Mouse (Mus musculus): ENCODE data around the gene Pgrmc1. TPM values are rescaled to one million over a fixed set of nuclear protein-coding genes. Genes with fewer than 3 reads are reported as not detected.
"Not testable (repeated sequence)": the region's sequence is repeated elsewhere in the genome, so short reads cannot be mapped to it uniquely, and the experiment has no call there.

The Pgrmc1 gene
- 200 and 205 TPM in 2 replicates for polyA plus RNA-seq (2011; ENCODE audit: insufficient read length, low read depth, missing spikeins)

DNA sequence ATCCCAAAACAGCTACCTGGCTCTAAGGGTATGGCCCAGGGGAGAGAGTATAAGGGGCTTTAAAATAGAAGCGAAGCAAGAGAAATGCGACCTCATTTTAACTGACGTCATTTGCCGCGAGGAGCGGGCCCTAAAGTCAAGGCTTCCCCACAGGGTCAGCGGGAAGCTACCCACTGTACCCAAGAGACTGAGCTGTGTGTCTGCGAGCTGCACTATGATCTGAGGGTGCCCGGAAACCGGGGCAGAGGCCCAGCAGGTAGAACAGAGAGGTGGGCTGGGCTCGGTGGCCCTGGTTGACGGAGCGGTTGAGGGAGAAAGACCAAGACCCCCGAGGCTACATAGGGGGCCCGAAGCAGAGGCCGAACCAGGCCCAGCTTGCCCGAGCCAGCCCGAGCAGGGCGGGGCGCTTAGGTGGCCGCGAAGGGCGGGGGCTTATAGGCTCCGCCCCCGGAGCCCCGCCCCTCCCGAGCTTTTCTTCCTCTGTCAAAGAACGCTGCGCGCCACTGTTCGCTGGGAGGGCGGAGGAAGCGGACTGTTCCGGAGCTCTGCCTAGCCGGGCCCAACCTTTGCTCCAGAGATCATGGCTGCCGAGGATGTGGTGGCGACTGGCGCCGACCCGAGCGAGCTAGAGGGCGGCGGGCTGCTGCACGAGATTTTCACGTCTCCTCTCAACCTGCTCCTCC lies at the start of gene Pgrmc1:
TSS of gene Pgrmc1 (plus strand) at position 500 of the 683 bp plus-strand sequence.
- H3K4me3 ChIP-seq (ENCODE audit: insufficient read depth, low read length) = peak within 1 kb of the TSS; percentile 82
- TF ChIP-seq CTCF (IDR thresholded peaks at IDR 0.05; ENCODE audit: borderline replicate concordance, insufficient read depth, low read length) (no peak), POLR2A (IDR thresholded peaks at IDR 0.05; ENCODE audit: low read depth, low read length) (peak; percentile 95)
- 0 out of 2 replicates have a peak, but pooled peaks cover 3% of the 10 kb centered on the region for H3K4me1 ChIP-seq (ENCODE audit: control insufficient read depth, insufficient read depth, low read length)
- peak within 1 kb of the TSS; percentile 78 for H3K27ac ChIP-seq (ENCODE audit: insufficient read depth, low read length)

DNA sequence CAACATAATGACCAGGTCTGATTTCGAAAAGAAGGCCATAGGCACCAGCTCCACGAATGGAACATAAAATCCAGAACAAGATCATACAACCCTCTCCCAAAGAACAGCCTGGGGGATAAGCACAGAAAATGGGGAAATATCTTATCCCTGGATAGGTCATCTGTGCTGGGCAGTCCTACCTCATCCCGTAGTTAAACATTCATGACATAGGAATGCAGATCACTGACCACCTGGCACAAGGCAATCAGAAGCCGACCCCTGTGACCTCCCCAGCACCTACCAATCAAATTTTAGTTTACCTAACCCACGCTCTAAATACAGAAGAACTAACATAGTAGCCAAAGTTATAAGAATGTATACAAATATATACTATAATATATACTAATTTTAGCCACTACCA lies 49.2 kb upstream of the Pgrmc1 start:
- no peak for TF ChIP-seq POLR2A (IDR thresholded peaks at IDR 0.05; ENCODE audit: low read depth, low read length)
- no peak for TF ChIP-seq CTCF (IDR thresholded peaks at IDR 0.05; ENCODE audit: borderline replicate concordance, insufficient read depth, low read length)
- H3K4me3 ChIP-seq (ENCODE audit: insufficient read depth, low read length) = no peak overlapping the region
- no peak overlapping the region for H3K27ac ChIP-seq (ENCODE audit: insufficient read depth, low read length)
- no peaks in the 10 kb centered on the region for H3K4me1 ChIP-seq (ENCODE audit: control insufficient read depth, insufficient read depth, low read length)

DNA sequence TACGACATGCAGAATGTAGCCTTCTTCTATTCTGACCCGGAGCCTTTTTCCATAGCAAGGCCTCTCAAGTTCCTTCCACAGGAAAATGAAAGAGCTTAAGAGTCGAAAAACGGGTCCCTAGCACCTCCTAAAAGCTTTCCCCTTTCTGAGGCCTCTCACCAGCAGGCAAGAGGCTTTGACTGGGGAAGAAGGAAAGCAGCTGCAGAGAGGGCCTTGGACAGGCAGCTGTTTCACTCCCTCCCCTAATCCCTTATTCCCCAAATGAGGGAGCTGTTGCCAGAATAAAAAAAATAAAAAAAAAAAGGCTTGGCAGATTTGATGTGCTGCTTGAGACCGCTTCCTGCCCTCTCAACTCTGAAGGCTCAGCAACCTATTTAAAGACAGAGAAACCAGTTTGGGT lies 47.1 kb upstream of the Pgrmc1 start:
- TF ChIP-seq POLR2A (IDR thresholded peaks at IDR 0.05; ENCODE audit: low read depth, low read length) (no peak), CTCF (IDR thresholded peaks at IDR 0.05; ENCODE audit: borderline replicate concordance, insufficient read depth, low read length) (no peak)
- H3K4me3 ChIP-seq (ENCODE audit: insufficient read depth, low read length) = no peak overlapping the region
- no peak overlapping the region for H3K27ac ChIP-seq (ENCODE audit: insufficient read depth, low read length)
- no peaks in the 10 kb centered on the region for H3K4me1 ChIP-seq (ENCODE audit: control insufficient read depth, insufficient read depth, low read length)

DNA sequence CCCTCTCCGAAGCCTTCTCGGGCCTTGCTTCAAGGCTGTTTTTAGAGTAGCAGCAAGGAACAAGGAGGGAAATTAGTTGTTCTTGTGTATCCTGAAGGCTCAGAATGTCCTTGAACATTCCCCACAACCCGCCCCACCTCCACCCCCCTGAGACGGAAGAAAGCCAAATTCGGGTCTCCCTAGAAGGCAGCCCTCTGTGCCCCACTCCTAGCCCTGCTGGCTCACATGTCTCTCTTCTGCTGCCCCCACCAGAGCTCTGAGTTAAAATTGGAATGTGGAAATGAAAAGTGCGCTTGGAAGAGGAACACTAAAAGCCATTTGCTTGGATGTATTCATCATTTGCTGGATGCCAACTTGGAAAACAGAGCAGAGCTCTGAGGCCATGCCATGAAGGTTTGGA lies 46.7 kb upstream of the Pgrmc1 start:
- H3K4me1 ChIP-seq (ENCODE audit: control insufficient read depth, insufficient read depth, low read length) = no peaks in the 10 kb centered on the region
- no peak overlapping the region for H3K4me3 ChIP-seq (ENCODE audit: insufficient read depth, low read length)
- TF ChIP-seq POLR2A (IDR thresholded peaks at IDR 0.05; ENCODE audit: low read depth, low read length) = no peak
- no peak for TF ChIP-seq CTCF (IDR thresholded peaks at IDR 0.05; ENCODE audit: borderline replicate concordance, insufficient read depth, low read length)

DNA sequence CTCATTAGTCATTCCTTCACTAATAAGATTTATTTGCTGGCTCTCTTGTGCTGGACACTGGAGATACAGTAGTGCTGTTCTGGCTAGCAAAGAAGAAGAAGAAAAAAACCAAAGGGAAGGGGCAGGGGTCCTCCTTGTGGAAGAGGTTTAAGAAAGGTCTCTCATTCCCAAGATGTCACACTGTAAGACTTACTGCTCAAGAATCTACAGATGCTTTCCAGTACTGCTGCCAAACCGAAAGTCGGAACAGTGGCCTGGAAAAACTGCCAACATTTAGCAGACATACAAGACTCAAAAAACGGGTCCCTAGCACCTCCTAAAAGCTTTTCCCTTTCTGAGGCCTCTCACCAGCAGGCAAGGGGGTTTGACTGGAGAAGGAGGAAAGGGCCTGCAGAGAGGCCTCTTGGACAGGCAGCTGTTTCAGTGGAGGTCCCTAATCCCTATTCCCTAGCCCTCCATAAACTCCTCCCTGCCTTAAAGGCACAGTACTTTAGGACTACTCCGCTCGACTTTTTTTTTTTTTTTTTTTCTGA lies 45.9 kb upstream of the Pgrmc1 start:
- no peak overlapping the region; the same call in 1 of the 2 replicates for H3K4me3 ChIP-seq (ENCODE audit: insufficient read depth, low read length)

More for the DNA sequence above, 46.7 kb upstream of the Pgrmc1 start:
- no peak overlapping the region for H3K27ac ChIP-seq (ENCODE audit: insufficient read depth, low read length)

DNA sequence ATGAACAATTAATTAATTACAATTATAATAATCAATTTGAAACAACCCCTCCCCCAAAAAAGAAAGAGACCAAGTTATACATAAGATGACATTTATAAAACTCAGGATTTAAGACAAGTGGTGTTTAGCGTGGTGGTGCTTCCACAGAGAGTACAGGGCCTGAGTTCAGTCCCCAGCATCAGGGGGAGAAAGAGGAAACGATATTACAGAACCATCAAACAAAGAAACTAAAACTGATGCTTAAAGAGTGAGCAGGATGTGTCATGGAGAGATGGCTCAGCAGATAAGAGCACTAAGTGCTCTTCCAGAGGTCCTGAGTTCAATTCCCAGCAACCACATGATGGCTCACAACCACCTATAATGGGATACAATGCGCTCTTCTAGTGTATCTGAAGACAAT lies 45.3 kb upstream of the Pgrmc1 start:
- Histone ChIP-seq H3K4me3 (ENCODE audit: insufficient read depth, low read length) (no peak overlapping the region), H3K4me1 (ENCODE audit: control insufficient read depth, insufficient read depth, low read length) (no peaks in the 10 kb centered on the region), H3K27ac (ENCODE audit: insufficient read depth, low read length) (no peak overlapping the region)
- no peak for TF ChIP-seq POLR2A (IDR thresholded peaks at IDR 0.05; ENCODE audit: low read depth, low read length)
- no peak for TF ChIP-seq CTCF (IDR thresholded peaks at IDR 0.05; ENCODE audit: borderline replicate concordance, insufficient read depth, low read length)

More for the DNA sequence above, 45.9 kb upstream of the Pgrmc1 start:
- TF ChIP-seq CTCF (IDR thresholded peaks at IDR 0.05; ENCODE audit: borderline replicate concordance, insufficient read depth, low read length) (no peak), POLR2A (IDR thresholded peaks at IDR 0.05; ENCODE audit: low read depth, low read length) (no peak)
- Histone ChIP-seq H3K4me1 (ENCODE audit: control insufficient read depth, insufficient read depth, low read length) (no peaks in the 10 kb centered on the region), H3K27ac (ENCODE audit: insufficient read depth, low read length) (peak overlapping the region; percentile 58; the same call in 1 of the 2 replicates)

DNA sequence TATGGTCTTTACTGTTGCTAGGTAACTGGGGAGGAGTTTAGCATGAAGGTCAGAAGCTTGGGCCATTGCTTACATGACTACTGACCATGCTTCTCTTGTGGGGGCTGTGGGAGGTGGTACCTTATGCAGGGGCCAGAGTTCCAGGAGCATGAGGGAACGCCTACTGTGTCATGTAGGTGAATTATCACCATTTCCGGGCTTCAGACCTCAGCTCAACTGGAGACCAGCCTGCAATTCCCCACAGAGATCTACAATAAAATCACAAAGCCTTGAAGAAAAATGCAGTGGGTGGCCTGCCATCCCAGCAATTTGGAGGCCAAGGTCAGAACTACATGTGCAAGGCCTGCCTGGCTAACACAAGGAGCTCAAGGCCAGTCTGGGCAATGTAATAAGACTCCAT lies 42.8 kb upstream of the Pgrmc1 start:
- not testable (repeated sequence) for H3K4me3 ChIP-seq (ENCODE audit: insufficient read depth, low read length); H3K4me1 ChIP-seq (ENCODE audit: control insufficient read depth, insufficient read depth, low read length); H3K27ac ChIP-seq (ENCODE audit: insufficient read depth, low read length)

DNA sequence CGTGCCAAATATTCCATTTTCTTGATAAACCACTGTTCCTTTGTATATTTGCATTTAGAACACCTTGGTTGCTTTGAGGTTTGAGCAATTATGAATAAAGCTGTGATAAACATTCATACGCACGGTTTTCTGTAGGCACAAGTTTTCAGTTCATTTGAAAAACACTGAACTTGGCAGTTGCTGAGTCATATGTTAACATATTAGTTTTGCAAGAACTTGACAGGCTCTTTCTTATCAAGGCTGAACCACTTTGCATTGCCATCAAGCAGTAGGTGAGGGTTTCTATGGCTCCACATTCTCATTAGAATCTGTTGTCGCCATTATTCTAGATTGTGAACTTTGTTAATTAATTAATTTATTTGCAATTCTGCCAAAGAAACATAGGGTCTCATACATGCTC lies 37.8 kb upstream of the Pgrmc1 start:
- TF ChIP-seq POLR2A (IDR thresholded peaks at IDR 0.05; ENCODE audit: low read depth, low read length) = no peak
- TF ChIP-seq CTCF (IDR thresholded peaks at IDR 0.05; ENCODE audit: borderline replicate concordance, insufficient read depth, low read length) = no peak
- no peaks in the 10 kb centered on the region for H3K4me1 ChIP-seq (ENCODE audit: control insufficient read depth, insufficient read depth, low read length)
- no peak overlapping the region for H3K4me3 ChIP-seq (ENCODE audit: insufficient read depth, low read length)
- H3K27ac ChIP-seq (ENCODE audit: insufficient read depth, low read length) = no peak overlapping the region

DNA sequence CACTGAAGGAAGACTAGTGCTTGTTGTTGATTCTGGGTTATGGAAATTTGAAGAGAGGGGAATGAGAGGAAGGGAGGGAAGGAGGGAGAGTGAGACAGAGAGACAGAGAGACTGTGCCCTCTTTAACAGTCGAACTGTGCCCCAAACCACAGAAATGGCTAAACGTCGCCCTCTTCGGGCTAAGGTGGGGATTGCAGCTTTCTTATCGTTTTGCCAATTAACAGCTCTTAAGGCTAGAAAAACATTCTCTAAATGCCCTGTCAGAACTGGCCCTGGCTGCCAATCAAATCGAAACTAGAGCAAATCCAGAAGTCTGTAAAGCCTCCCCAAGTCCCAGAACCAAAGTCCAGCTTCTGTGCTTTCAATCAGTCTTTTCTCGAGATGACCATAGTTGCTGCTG lies 36.4 kb upstream of the Pgrmc1 start:
- H3K4me3 ChIP-seq (ENCODE audit: insufficient read depth, low read length) = no peak overlapping the region
- no peaks in the 10 kb centered on the region for H3K4me1 ChIP-seq (ENCODE audit: control insufficient read depth, insufficient read depth, low read length)
- H3K27ac ChIP-seq (ENCODE audit: insufficient read depth, low read length) = no peak overlapping the region
- TF ChIP-seq POLR2A (IDR thresholded peaks at IDR 0.05; ENCODE audit: low read depth, low read length) (no peak), CTCF (IDR thresholded peaks at IDR 0.05; ENCODE audit: borderline replicate concordance, insufficient read depth, low read length) (0 out of 2 replicates have a peak, but pooled peaks have one; percentile 30)

DNA sequence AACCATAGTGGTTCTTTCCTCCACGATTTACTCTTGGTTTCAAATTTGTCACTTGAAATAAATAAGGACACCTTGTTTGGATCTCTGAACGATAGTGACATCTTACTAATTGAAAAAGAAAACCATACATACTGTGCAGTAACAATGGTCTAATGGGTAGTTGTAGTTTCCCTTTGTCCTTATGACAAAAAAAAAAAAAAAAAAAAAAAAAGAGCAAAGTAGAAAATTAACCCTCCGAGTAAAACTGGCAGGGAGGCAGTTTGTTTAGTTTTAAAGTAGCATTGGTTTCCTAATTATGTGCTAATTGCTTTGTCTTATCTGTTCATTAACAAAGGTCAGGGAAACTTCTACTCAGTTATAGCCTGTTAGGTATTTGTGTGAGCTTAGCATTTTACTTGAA lies 35.9 kb upstream of the Pgrmc1 start:
- Histone ChIP-seq H3K27ac (ENCODE audit: insufficient read depth, low read length) (no peak overlapping the region), H3K4me1 (ENCODE audit: control insufficient read depth, insufficient read depth, low read length) (no peaks in the 10 kb centered on the region), H3K4me3 (ENCODE audit: insufficient read depth, low read length) (no peak overlapping the region)
- no peak for TF ChIP-seq POLR2A (IDR thresholded peaks at IDR 0.05; ENCODE audit: low read depth, low read length)
